Mouse (Mus musculus) retina, embryonic 14.5 days (tissue): ENCODE data around the gene Tnik.

Experiments
- DNase-seq: peaks from one replicate; pipeline ENCODE4 v3.0.0-alpha.2; 2015; ENCODE audit warnings: low spot score

Gene Tnik

DNA sequence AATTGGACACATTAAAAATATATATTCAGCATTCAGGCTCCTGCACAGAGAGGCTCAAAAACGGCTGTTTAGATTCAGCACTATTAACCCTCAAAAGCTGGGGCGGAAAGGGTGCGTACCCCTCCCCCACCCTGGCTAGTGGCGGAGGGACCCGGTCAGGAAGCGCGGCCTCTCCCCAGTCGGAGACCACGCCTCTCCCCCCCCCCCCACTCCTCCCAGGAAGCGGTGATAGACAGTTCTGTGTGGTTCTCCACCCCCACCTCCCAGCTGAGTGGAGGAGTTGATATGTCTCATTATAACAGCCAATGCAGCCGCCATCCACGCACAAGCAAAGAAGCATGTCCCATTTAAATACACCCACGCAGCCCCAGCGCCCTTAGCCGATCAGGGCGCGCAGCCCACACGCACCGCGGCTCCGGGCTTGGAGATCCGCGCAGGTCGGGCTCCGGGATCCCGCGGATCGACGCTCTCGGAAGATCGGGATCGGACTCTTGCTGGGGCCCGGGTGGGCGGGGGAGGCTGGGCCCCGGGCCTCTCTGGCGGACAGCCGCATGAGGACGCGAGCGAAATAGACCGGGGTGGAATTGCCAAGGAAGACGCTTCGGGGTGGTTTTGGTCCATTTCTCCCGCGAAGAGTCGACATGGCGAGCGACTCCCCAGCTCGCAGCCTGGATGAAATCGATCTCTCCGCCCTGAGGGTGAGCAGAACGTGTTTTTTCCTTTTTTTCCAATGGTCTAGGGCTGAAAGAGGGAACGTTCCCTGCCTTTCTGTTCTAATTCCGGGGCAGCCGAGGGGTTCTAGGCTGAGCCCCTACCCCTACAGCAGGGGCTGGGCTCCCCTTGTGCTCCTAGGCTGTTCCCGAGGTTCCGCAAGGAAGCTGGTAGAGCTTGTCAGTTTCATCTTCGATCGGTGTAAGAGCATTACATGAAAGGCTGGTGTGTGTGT, at the start of gene Tnik:
Gene Tnik, plus strand, starts transcription at position 213 of the 946 bp plus-strand sequence.
- peak; percentile 79 for DNase-seq

DNA sequence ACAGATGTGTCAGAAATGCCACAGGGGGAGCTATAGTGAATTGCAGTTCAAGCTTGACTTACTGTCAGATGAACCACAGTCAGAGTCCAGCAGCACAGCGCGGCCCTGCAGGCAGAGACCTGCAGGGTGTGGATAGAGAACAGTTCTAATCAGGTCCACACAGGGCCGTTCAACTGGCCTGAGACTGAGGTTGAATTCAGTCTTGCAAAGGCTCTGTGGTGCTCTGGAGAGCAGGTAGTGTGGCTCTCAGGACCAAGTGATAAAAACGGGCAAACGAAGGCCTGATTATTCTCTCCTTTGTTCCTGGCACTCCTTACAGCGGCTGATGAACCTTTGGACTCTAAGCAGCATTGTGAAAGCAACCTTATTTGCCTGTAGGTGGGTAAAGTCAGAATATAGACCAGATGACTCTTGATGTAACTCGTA, 48.1 kb upstream of the Tnik start:
- DNase-seq, result no peak

DNA sequence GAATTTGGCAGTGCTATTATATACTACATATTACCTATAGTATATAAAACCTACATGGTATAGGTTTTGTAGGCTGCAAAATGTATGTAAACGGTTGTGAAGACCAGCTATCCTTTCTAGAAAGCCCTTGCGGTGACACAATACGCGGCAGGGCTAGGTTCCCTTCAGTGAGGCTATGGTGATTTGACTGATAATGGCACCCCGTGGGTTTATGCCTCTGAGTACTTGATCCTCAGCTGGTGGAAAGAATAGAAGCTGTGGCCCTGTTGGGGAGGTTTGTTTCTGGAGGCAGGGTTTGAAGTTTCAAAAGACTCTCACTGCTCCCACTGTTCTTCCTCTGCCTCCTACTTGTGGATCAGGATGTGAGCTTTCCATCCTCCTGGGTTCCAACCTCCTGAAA, 46.0 kb upstream of the Tnik start:
- DNase-seq, result no peak

DNA sequence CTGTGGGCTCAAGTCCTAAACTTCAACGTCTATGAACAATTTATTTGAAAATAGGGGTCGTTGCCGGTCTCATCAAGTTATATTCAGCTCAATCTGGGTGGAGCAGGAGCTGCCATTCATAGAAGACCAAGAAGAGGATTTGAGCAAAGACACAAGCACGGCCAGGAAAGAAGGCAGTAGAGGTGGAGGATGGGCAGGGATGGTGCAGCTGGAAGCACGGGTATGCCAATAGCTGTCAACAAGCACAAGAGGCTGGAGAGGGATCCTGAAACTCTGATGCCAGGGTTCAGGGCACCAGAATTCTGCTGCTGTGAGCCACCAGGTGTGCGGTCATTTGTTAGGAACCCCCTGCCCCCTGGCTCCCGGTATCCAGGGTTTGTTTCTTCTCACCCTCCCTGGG, 43.5 kb upstream of the Tnik start:
- no peak for DNase-seq

DNA sequence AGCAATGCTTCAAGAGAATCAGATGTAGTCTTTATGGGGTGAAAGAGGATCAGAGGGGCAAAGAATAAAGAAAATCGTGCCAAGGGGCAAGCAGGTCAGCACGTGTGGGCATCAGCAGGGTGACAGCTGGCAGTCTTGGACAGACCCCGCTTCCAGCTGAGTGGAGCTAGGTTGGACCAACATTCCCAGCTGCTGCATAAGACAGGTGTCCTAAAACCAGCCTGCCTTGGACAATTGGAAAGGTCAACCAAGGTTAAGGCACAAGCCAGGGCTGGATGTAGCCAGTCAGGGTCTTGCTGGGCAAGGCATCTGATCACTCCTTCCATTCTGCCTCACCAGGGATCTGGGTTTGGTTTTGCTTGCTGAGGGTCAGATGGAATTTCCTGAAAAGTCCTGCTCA, 43.0 kb upstream of the Tnik start:
- no peak for DNase-seq

DNA sequence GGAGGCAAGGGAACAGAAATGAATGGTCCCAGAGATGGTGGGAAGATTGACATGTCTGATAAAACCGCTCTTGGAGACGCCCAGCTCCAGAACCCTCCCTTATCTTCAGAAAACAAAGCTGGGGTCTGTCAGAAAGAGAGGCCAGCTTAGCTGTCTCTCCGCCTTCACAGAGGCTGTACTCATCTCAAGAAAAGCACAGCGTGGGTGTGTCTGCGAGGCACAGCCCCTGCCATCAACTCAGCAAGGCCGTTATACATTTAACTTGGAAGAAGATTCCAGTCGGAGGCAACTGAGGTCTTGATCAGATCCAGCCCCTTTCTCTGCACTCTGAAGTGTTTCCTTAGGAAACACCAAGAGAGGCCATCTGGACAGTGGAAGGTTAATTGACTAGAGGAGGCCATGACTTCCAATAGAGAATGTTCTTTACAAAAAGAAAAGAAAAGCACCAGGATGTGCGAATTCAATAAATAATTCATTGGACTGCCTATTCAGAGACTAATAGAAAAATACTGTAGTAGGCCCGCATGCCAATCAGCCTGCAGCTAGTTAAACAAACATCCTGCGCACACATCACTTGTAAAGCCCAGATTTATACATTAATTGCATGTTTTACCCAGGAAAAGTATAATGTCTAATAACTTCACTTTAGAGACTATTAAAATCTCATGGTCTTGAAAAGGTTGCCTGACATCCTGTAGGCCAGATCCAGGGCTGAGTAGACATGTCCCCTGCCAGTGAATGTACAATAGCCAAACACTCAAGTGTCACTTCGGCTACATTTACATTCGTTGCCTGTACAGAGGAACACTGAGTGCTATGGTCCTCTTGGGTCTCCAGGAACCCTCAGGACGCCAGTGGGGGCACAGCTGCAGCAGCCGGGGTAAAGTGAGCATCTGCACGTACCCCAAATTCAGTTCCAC, 38.3 kb upstream of the Tnik start:
- peak; percentile 4 for DNase-seq

DNA sequence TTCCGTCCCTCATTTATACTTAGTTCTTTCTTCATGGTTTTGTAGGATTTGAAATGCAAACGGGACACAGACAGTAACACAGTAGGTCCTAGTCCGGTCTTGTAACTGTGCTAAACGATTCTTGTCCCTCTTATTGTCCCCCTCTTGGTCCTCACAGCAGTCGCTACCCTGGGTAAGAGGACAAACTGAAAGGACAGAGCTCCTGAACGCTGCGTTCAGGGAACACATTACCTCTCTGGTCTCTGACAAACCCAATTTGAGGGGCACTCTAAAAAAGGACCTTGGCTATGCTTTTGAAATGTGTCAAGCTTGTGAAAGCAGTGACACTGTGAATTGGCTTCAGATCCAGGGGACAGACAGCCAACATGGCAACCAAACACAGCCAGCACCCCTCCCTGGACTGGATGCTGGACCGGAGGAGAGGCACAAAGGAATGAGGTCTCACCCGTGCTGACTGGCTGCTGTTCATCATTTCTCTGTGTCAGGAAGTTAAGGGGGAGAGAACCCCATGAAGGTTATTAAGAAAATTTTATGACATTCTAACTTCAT, 37.6 kb upstream of the Tnik start:
- no peak for DNase-seq

DNA sequence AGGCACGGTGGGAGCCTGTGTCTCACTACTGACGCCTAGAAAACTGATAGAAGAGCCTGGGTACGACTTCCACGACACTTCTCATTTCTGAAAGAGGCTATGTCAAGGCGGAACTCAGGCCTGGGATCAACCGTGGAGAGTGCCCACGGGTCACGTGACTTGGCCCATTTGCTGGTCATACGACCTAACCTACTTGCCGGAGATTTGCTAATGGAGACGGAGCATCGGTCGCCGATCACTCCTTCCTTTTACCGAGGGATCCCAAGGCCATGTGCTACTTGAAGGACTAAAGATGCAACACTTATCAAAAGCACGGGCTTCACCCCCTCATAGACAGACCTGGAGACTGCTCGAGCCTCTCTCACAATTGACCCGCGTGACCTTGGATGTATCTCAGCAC, 36.8 kb upstream of the Tnik start:
- no peak for DNase-seq

DNA sequence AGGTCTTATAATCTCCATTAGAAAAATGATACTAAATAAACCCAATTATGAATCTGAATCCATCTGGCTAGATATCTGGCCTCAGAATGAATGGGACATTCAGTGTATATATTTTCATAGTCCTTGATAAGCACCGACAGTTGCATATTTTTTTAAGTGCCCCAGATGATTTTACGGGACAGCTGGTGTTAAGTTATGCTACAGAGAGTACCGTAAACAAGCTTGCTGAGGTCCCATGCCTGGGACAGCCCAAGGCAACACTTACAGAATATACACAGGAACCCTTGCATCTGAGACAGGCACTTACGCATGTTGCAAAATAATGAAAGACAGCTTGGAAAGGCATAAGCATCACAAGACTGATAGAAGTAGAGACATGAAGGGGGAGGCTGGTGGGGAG, 34.1 kb upstream of the Tnik start:
- DNase-seq, result no peak

DNA sequence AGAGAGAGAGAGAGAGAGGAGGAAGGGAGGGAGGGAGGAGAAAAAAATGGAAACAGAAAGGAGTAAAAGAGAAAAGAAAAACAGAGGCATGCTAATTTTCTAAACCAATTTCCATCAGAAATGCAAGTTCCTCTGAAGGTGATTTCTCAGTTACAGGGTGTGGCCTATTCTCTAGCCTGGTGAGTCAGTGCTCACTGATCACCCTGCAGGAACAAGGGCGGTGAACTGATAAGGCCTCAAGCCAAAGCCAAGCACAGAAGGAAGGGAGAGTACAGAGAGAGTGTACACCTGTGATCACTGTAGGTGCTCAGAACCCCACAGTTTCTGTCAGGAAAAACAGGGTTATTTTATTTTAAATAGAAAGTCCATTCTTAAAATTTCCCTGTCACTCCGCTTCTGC, 33.5 kb upstream of the Tnik start:
- DNase-seq, result no peak

DNA sequence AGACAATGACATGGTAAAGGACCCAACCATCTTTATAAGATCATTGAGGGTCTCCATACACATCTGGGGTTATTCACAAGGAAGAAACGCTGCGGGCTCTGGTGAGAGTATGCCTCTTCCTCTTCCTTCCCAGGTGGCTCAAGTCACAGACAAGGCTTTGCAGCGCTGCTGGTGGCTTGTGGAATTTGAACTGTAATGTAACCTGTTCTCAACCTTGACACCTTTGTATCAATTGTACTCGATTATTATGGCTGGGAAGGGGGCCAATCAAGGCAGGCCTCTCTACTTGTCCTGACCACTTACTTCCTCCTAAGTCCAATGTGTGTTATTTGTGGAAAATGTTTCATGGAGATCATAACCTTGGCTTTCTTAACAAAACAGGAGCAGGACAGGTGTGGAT, 30.1 kb upstream of the Tnik start:
- no peak for DNase-seq

DNA sequence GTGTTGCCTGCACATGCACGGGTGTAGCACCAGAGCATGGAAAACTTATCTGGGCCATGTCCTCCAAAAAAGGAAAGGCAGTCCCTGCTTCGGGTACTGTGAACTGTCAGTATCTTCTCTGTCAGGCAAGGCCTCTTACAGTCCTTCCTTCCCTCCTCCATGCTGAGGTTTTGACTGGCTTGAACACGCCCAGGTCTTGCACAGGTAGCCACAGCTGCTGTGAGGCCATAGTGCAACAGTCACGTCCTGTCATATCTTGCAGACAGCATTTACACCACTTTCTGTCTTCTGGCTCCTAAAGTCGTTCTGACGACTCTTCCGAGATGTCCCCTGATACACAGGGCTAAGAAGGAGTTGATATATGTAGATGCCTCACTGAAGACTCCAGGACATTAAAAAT, 28.8 kb upstream of the Tnik start:
- no peak for DNase-seq

DNA sequence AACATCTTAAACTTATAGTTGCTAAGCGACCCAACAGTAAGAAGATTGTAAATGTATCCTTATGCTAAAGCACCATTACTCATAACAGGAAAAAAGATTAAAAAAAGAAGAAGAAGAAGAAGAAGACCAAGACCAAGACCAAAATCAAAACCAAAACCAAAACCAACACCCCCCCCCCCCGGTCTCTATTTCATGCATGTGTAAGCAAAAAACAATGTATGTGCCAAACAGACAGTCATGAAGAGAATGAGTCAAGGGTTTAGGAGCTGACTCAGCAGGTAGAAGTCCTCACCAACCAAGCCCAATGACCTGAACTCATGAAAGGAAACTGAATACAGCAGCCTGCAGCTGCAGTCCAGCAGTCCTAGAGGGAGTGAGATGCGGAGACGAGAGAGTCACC, 26.3 kb upstream of the Tnik start:
- no peak for DNase-seq

DNA sequence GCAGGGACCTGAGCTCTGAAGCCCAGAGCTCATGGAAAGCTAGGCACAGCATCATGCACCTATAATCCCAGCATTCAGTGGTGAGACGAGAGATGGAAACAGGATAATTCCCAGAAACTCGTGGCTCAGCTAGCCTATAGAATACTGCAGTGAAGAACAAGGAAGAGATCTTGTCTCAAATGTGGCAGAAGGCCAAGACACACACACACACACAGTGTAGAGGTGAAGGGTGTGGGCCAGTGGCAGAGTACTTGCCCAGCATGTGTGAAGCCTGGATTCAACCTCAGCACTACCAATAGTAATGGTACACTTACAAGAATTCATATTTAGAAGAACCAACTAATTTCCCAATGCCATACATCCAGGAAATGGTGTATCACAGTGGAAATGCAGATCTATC, 24.9 kb upstream of the Tnik start:
- DNase-seq, result no peak

DNA sequence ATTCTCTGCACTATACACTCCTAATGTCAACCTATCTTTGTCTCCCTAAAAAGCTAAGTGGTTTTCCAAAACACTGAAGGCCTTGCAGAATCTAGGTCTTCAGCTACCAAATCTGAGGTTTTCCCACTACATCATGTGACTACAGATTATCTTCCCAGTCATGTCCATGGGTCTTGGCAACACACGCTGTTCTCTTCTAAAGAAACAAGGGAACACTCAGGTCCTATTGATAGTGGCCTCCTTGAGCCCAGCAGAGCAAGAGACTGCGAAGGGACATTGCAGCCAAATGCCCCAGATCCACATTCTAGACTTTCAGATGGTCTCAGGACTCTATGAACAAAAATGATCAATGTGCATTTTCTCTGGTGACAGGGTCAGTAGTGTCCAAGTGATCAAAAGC, 20.5 kb upstream of the Tnik start:
- DNase-seq, result no peak

DNA sequence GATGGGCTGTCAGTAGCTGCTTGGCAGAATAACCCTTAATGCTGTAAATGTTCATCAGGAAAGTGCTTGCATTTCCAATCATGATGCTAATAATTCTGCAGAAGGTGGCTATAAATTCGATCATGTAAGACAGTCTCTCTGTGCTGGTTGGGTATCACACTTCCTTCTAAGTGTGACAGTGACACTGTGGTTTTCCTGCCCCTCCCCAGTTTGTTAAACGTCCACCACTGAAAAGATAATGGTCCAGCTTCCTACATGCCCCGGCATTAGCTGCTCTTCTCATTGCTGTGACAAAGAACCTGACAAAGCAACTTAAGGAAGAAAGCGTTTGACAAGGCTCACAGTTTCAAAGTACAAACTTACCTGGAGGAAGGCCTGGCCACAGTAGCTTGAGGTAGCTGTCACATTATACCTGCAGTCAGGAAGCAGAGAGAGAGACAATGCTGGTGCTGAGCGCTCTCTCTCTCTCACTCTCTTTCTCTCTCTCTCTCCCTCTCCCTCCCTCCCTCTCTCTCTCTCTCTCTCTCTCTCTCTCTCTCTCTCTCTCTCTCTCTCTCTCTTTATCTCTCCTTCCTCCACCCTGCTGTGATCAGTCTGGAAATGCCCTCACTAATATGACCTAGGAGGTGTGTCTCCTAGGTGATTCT, 18.6 kb upstream of the Tnik start:
- no peak for DNase-seq

DNA sequence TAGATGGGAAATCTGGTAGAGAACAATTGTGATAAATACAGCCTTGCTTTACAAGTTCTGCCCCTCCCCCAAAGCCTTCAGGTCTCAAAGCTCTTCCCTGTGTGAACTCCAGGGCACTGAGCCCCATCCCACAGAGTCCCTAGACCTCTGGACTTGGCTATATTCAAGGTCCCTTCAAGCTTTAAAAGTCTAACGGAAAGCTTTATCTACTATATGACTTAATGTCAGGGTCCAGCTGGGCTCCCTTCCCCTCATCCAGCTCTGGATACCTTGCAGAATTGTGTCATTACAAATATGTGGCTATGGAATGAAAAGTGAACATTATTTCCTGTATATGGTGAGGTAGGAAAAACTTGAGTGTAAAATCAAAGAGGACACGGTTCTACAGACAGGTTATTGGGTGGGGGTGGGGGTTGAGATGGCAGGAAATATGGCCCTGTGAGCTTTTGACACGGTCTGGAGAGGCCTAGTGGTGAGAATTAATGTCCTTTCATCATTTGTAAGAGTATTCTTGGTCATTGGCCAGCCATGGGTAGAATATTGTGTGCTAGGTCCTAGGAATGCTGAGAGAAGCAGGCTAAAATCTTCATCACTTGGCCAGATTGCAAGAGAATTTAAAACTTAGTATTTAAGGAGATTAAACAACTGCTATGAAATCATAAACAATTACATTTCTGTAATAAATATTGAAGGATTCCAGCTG, 14.6 kb upstream of the Tnik start:
- no peak for DNase-seq

DNA sequence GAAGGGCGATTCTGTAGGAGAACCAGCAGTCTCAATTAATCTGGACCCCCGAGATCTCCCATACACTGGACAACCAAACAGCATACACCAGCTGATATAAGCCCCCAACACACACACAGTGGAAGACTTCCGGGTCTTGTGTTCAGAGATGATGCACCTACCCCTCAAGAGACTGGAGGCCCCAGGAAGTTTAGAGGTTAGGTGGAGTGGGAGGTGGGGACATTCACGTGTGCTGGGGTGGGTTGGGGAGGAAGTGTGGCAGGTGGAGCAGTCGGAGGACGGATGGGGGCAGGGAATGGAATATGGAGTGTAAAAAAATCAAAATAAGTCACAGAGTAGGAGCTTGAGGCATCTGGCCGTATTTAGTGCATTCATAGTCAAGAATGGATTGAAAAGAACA, 7.3 kb upstream of the Tnik start:
- no peak for DNase-seq

DNA sequence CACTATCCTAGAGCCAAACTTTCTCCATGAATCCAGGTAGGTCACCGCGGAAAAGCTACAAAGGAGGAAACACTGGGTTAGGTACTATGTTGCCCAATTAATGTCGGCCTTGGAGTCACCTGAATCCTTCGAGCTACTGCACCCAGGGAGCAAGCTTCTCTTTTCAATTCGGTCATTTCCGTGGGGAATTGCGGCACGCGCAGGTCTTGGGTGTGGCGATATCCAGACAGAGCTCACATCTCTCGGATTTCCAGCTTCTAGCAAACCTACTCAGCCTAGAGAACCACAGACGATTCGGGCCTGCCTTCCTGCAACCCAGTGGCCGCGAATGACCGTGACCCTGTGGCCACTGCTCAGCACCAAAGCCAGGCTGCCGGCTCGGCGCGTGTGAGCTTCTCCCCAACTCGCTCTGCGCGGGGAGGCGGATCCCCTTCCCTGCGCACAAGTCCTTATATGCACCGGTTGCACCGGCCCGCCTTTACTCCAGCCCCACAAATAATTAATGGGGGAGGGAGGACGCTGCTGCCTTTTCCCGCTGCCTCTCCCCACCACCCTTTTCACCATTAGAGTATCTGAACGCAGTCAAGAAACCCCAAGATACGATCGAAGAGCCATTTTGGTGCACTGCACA, 528 bp upstream of the Tnik start:
- peak; percentile 69 for DNase-seq

DNA sequence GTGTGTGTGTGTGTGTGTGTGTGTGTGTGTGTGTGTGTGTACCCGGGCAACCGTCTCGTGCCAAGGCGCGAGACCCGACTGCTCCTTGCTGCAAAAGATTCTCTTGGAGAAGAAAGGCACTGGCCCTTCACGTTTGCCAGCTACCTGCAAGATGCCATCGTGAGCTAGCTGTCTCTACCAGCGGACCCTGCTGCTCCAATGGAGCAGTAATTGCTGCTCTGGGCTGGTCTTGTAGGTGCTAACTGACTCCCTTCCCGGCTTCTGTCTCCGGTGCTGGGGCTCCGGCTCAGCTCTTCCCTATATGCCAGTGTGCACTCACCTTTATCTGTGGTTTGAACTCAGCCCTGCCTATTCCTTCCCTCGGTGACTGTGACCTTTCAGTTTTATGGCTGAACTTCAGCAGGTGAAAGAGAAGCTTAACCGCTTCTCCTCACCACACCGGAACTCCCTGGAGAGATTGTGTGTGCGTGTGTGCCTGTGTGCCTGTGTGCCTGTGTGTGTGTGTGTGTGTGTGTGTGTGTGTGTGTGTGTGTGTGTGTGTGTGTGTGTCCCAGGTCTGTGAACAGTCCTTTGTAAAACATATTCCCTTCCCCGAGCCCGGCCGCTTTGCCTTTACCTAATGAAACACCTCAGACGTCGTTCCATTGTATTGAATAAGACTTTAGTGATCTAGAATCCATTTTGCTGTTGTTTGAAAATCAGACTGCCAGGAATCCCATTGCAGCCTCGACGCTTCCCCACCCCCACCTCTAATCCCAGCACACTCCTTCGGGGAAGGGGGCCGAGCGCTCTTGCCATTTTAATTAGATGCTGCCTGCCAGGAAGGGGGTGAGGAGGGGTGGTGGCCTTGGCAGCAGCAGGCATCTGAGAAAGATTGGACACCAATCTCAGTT, 1.2 kb downstream of the Tnik start:
- peak; percentile 54 for DNase-seq
